Mouse (Mus musculus): ENCODE measurements at regions not wholly inside any gene's neighbourhood (a gene's known extent, or its start where the extent isn't known, plus 50 kb on each side); places are given as distances from the start of the nearest gene placed in this dataset.

GRCm38 (mm10) chr3:159689743-159690142 lies 90.8 kb downstream of the Rpe65 start:
- Histone ChIP-seq H3K4me3 (ENCODE audit: low read depth, low read length) (no peak overlapping the region), H3K27me3 (ENCODE audit: control insufficient read depth, insufficient read depth, low read length) (no peaks in the 10 kb centered on the region), H3K4me1 (replicated peaks; ENCODE audit: control insufficient read depth, insufficient read depth, low read length) (no peaks in the 10 kb centered on the region), H3K27ac (ENCODE audit: low read depth, low read length) (no peak overlapping the region), H3K9ac (ENCODE audit: low read depth, low read length) (no peak overlapping the region), H3K36me3 (ENCODE audit: control insufficient read depth, insufficient read depth, low read length) (no peaks in the 10 kb centered on the region), H3K9me3 (ENCODE audit: control insufficient read depth, low read length) (no peaks in the 10 kb centered on the region), H3K4me2 (replicated peaks; ENCODE audit: low read depth, low read length) (no peak overlapping the region)
- ATAC-seq (ENCODE audit: low FRiP score) (no peak), DNase-seq (ENCODE audit: low spot score) (no peak)

GRCm38 (mm10) chr3:159724340-159725119 lies 114.9 kb upstream of the Wls start:
- no peaks in the 10 kb centered on the region for H3K4me1 ChIP-seq (replicated peaks; ENCODE audit: control insufficient read depth, insufficient read depth, low read length)
- ATAC-seq (ENCODE audit: low FRiP score), result peak; percentile 83
- WGBS, result 31% methylated on average over 2 of the region's 2 CpGs
- H3K27ac ChIP-seq (ENCODE audit: low read depth, low read length), result no peak overlapping the region
- H3K36me3 ChIP-seq (ENCODE audit: control insufficient read depth, insufficient read depth, low read length), result no peaks in the 10 kb centered on the region
- H3K4me3 ChIP-seq (ENCODE audit: low read depth, low read length), result no peak overlapping the region
- H3K9me3 ChIP-seq (ENCODE audit: control insufficient read depth, low read length), result no peaks in the 10 kb centered on the region
- H3K9ac ChIP-seq (ENCODE audit: low read depth, low read length), result no peak overlapping the region
- H3K27me3 ChIP-seq (ENCODE audit: control insufficient read depth, insufficient read depth, low read length), result no peaks in the 10 kb centered on the region
- peak; percentile 34 for DNase-seq (ENCODE audit: low spot score)
- no peak overlapping the region for H3K4me2 ChIP-seq (replicated peaks; ENCODE audit: low read depth, low read length)

GRCm38 (mm10) chr3:159732201-159732600 lies 107.3 kb upstream of the Wls start:
- ATAC-seq (ENCODE audit: low FRiP score), result no peak
- no peak overlapping the region for H3K27ac ChIP-seq (ENCODE audit: low read depth, low read length)

GRCm38 (mm10) chr3:159733141-159733540 lies 106.3 kb upstream of the Wls start:
- no peaks in the 10 kb centered on the region for H3K27me3 ChIP-seq (ENCODE audit: control insufficient read depth, insufficient read depth, low read length)

More at GRCm38 (mm10) chr3:159732201-159732600, 107.3 kb upstream of the Wls start:
- Histone ChIP-seq H3K27me3 (ENCODE audit: control insufficient read depth, insufficient read depth, low read length) (no peaks in the 10 kb centered on the region), H3K4me1 (replicated peaks; ENCODE audit: control insufficient read depth, insufficient read depth, low read length) (no peaks in the 10 kb centered on the region), H3K36me3 (ENCODE audit: control insufficient read depth, insufficient read depth, low read length) (no peaks in the 10 kb centered on the region), H3K9ac (ENCODE audit: low read depth, low read length) (no peak overlapping the region), H3K9me3 (ENCODE audit: control insufficient read depth, low read length) (no peaks in the 10 kb centered on the region), H3K4me2 (replicated peaks; ENCODE audit: low read depth, low read length) (no peak overlapping the region), H3K4me3 (ENCODE audit: low read depth, low read length) (no peak overlapping the region)
- 88% methylated on average over 1 of the region's 1 CpGs for WGBS
- DNase-seq (ENCODE audit: low spot score), result no peak

GRCm38 (mm10) chr3:159734547-159734946 lies 104.9 kb upstream of the Wls start:
- Histone ChIP-seq H3K4me1 (replicated peaks; ENCODE audit: control insufficient read depth, insufficient read depth, low read length) (no peaks in the 10 kb centered on the region), H3K27me3 (ENCODE audit: control insufficient read depth, insufficient read depth, low read length) (no peaks in the 10 kb centered on the region), H3K4me3 (ENCODE audit: low read depth, low read length) (no peak overlapping the region), H3K9ac (ENCODE audit: low read depth, low read length) (no peak overlapping the region), H3K36me3 (ENCODE audit: control insufficient read depth, insufficient read depth, low read length) (no peaks in the 10 kb centered on the region), H3K9me3 (ENCODE audit: control insufficient read depth, low read length) (no peaks in the 10 kb centered on the region), H3K4me2 (replicated peaks; ENCODE audit: low read depth, low read length) (no peak overlapping the region), H3K27ac (ENCODE audit: low read depth, low read length) (no peak overlapping the region)
- ATAC-seq (ENCODE audit: low FRiP score), result no peak
- no peak for DNase-seq (ENCODE audit: low spot score)
- 95% methylated on average over 1 of the region's 1 CpGs for WGBS

More at GRCm38 (mm10) chr3:159733141-159733540, 106.3 kb upstream of the Wls start:
- DNase-seq (ENCODE audit: low spot score), result no peak
- no peak overlapping the region for H3K27ac ChIP-seq (ENCODE audit: low read depth, low read length)
- H3K4me3 ChIP-seq (ENCODE audit: low read depth, low read length), result no peak overlapping the region
- H3K9me3 ChIP-seq (ENCODE audit: control insufficient read depth, low read length), result no peaks in the 10 kb centered on the region
- no peaks in the 10 kb centered on the region for H3K36me3 ChIP-seq (ENCODE audit: control insufficient read depth, insufficient read depth, low read length)
- H3K4me1 ChIP-seq (replicated peaks; ENCODE audit: control insufficient read depth, insufficient read depth, low read length), result no peaks in the 10 kb centered on the region
- H3K4me2 ChIP-seq (replicated peaks; ENCODE audit: low read depth, low read length), result no peak overlapping the region
- H3K9ac ChIP-seq (ENCODE audit: low read depth, low read length), result no peak overlapping the region
- no peak for ATAC-seq (ENCODE audit: low FRiP score)

- Histone ChIP-seq H3K9ac (ENCODE audit: low read depth, low read length) (no peak overlapping the region), H3K4me2 (replicated peaks; ENCODE audit: low read depth, low read length) (no peak overlapping the region), H3K27ac (ENCODE audit: low read depth, low read length) (no peak overlapping the region), H3K4me1 (replicated peaks; ENCODE audit: control insufficient read depth, insufficient read depth, low read length) (no peaks in the 10 kb centered on the region), H3K4me3 (ENCODE audit: low read depth, low read length) (no peak overlapping the region), H3K36me3 (ENCODE audit: control insufficient read depth, insufficient read depth, low read length) (no peaks in the 10 kb centered on the region), H3K27me3 (ENCODE audit: control insufficient read depth, insufficient read depth, low read length) (no peaks in the 10 kb centered on the region), H3K9me3 (ENCODE audit: control insufficient read depth, low read length) (no peaks in the 10 kb centered on the region)
- WGBS, result 81% methylated on average over 1 of the region's 1 CpGs
- no peak for DNase-seq (ENCODE audit: low spot score)
- no peak for ATAC-seq (ENCODE audit: low FRiP score)
Measured at GRCm38 (mm10) chr3:159736070-159736469, 103.4 kb upstream of the Wls start.

- H3K4me2 ChIP-seq (replicated peaks; ENCODE audit: low read depth, low read length), result no peak overlapping the region
- no peak overlapping the region for H3K27ac ChIP-seq (ENCODE audit: low read depth, low read length)
- no peaks in the 10 kb centered on the region for H3K36me3 ChIP-seq (ENCODE audit: control insufficient read depth, insufficient read depth, low read length)
- H3K27me3 ChIP-seq (ENCODE audit: control insufficient read depth, insufficient read depth, low read length), result no peaks in the 10 kb centered on the region
- H3K9me3 ChIP-seq (ENCODE audit: control insufficient read depth, low read length), result no peaks in the 10 kb centered on the region
- WGBS, result 77% methylated on average over 5 of the region's 5 CpGs
- DNase-seq (ENCODE audit: low spot score) (no peak), ATAC-seq (ENCODE audit: low FRiP score) (no peak)
- H3K4me3 ChIP-seq (ENCODE audit: low read depth, low read length), result no peak overlapping the region
- H3K4me1 ChIP-seq (replicated peaks; ENCODE audit: control insufficient read depth, insufficient read depth, low read length), result no peaks in the 10 kb centered on the region
- no peak overlapping the region for H3K9ac ChIP-seq (ENCODE audit: low read depth, low read length)
Measured at GRCm38 (mm10) chr3:159740600-159741279, 98.7 kb upstream of the Wls start.

- no peak for DNase-seq (ENCODE audit: low spot score)
- H3K27me3 ChIP-seq (ENCODE audit: control insufficient read depth, insufficient read depth, low read length), result no peaks in the 10 kb centered on the region
Measured at GRCm38 (mm10) chr3:159741816-159742215, 97.7 kb upstream of the Wls start.

GRCm38 (mm10) chr3:159759740-159760139 lies 79.7 kb upstream of the Wls start:
- no peak overlapping the region for H3K4me2 ChIP-seq (replicated peaks; ENCODE audit: low read depth, low read length)
- ATAC-seq (ENCODE audit: low FRiP score) (no peak), DNase-seq (ENCODE audit: low spot score) (no peak)
- no peaks in the 10 kb centered on the region for H3K9me3 ChIP-seq (ENCODE audit: control insufficient read depth, low read length)
- no peak overlapping the region for H3K4me3 ChIP-seq (ENCODE audit: low read depth, low read length)
- H3K27me3 ChIP-seq (ENCODE audit: control insufficient read depth, insufficient read depth, low read length), result no peaks in the 10 kb centered on the region
- H3K36me3 ChIP-seq (ENCODE audit: control insufficient read depth, insufficient read depth, low read length), result no peaks in the 10 kb centered on the region
- no peak overlapping the region for H3K27ac ChIP-seq (ENCODE audit: low read depth, low read length)
- 72% methylated on average over 1 of the region's 1 CpGs for WGBS
- H3K9ac ChIP-seq (ENCODE audit: low read depth, low read length), result no peak overlapping the region
- no peaks in the 10 kb centered on the region for H3K4me1 ChIP-seq (replicated peaks; ENCODE audit: control insufficient read depth, insufficient read depth, low read length)

More at GRCm38 (mm10) chr3:159741816-159742215, 97.7 kb upstream of the Wls start:
- Histone ChIP-seq H3K4me2 (replicated peaks; ENCODE audit: low read depth, low read length) (no peak overlapping the region), H3K27ac (ENCODE audit: low read depth, low read length) (no peak overlapping the region), H3K9me3 (ENCODE audit: control insufficient read depth, low read length) (no peaks in the 10 kb centered on the region), H3K4me3 (ENCODE audit: low read depth, low read length) (no peak overlapping the region), H3K36me3 (ENCODE audit: control insufficient read depth, insufficient read depth, low read length) (no peaks in the 10 kb centered on the region), H3K9ac (ENCODE audit: low read depth, low read length) (no peak overlapping the region), H3K4me1 (replicated peaks; ENCODE audit: control insufficient read depth, insufficient read depth, low read length) (no peaks in the 10 kb centered on the region)
- no peak for ATAC-seq (ENCODE audit: low FRiP score)

All from hindbrain, embryonic 11.5 days (tissue).